Mouse (Mus musculus) cerebellum, adult (tissue): ENCODE results near the gene Aqp12.
A peak's percentile ranks its signal among the peaks of the same experiment; 100 is the strongest.

Source experiments
- ATAC-seq: cut with Nextera tagmentation; 2 replicates; pipeline ENCODE4 v1.9.2; 2017; ENCODE audit warnings: mild to moderate bottlenecking, moderate library complexity, mixed read lengths; ENCODE audit not compliant: insufficient number of reproducible peaks, low FRiP score, low TSS enrichment

Aqp12 gene

GRCm38 (mm10) chr1:93013367-93013766 lies 7.2 kb downstream of the Aqp12 start:
- no peak for ATAC-seq

- peak; percentile 49; the same call in 1 of the 2 replicates for ATAC-seq
Measured at GRCm38 (mm10) chr1:93014460-93014859, 8.3 kb downstream of the Aqp12 start.

GRCm38 (mm10) chr1:93015136-93015535 lies 9.0 kb downstream of the Aqp12 start:
- ATAC-seq, result no peak

GRCm38 (mm10) chr1:93018716-93019115 lies 12.6 kb downstream of the Aqp12 start:
- peak; percentile 36; the same call in 1 of the 2 replicates for ATAC-seq

- no peak for ATAC-seq
Measured at GRCm38 (mm10) chr1:93020602-93021001, 14.5 kb downstream of the Aqp12 start.

- ATAC-seq, result no peak
Measured at GRCm38 (mm10) chr1:93026600-93026999, 20.5 kb downstream of the Aqp12 start.

- ATAC-seq, result no peak
Measured at GRCm38 (mm10) chr1:93029387-93029786, 23.3 kb downstream of the Aqp12 start.

- ATAC-seq, result no peak
Measured at GRCm38 (mm10) chr1:93030060-93030459, 23.9 kb downstream of the Aqp12 start.

- no peak for ATAC-seq
Measured at GRCm38 (mm10) chr1:93031199-93031598, 25.1 kb downstream of the Aqp12 start.

- ATAC-seq, result no peak
Measured at GRCm38 (mm10) chr1:93033989-93034388, 27.9 kb downstream of the Aqp12 start.

GRCm38 (mm10) chr1:93035981-93036380 lies 29.8 kb downstream of the Aqp12 start:
- no peak for ATAC-seq

GRCm38 (mm10) chr1:93046153-93046789 lies 40.1 kb downstream of the Aqp12 start:
- ATAC-seq, result no peak

GRCm38 (mm10) chr1:93050071-93050470 lies 43.9 kb downstream of the Aqp12 start:
- ATAC-seq, result peak; percentile 74

- ATAC-seq, result no peak
Measured at GRCm38 (mm10) chr1:93051124-93051833, 45.1 kb downstream of the Aqp12 start.
